Mouse (Mus musculus) spleen, adult 2 months (tissue): ENCODE data around the gene Ccdc60.

ENCODE experiments used
- CTCF ChIP-seq: fragments of 200-500 bp; IDR thresholded peaks from 2 replicates; pipeline ENCODE4 v1.5.1; 2011; ENCODE audit warnings: mild to moderate bottlenecking, inconsistent platforms; ENCODE audit not compliant: insufficient read depth, insufficient read length, insufficient replicate concordance; ENCODE audit errors: extremely low read depth
- POLR2A ChIP-seq: fragments of 200-500 bp; IDR thresholded peaks from 2 replicates; pipeline ENCODE4 v1.6.1; 2011; ENCODE audit warnings: low read depth, low read length, inconsistent platforms

DNA sequence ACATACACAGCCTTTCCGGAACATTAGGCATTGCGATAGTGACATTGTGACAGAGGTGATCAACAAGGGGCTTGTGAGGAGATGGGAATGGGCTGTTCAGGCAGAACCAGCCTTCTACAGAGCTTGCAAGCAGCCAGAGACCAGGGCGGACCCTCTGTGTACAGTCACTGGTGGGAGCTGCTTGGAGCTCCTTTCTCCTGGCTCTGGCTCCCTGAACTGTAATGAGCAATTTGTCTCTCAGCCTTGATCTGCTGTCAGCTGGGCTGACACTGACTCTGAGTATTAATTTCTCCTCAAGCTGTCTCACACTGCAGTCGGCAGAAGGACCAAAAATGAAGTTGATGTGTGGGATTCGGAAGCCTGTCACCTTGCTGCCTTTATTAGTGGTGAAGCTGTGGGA is 28.4 kb downstream of the Ccdc60 start:
- TF ChIP-seq CTCF (no peak), POLR2A (no peak)
